Mouse (Mus musculus) erythroblast, embryonic 14.5 days (primary cell): Measurements from ENCODE around the gene Rcbtb1. TPM values are rescaled to one million over a fixed set of nuclear protein-coding genes. Genes with fewer than 3 reads are reported as not detected.

Experiments used
- H3K27me3 ChIP-seq: 2 replicates; pipeline ENCODE4 v1.6.1; 2012; ENCODE audit warnings: inconsistent platforms; ENCODE audit not compliant: control insufficient read depth
- H3K36me3 ChIP-seq: 2 replicates; pipeline ENCODE4 v1.6.1; 2012; ENCODE audit warnings: mild to moderate bottlenecking, inconsistent platforms; ENCODE audit not compliant: control insufficient read depth
- H3K4me1 ChIP-seq: 2 replicates; pipeline ENCODE4 v1.6.1; 2012; ENCODE audit warnings: inconsistent platforms; ENCODE audit not compliant: control insufficient read depth
- H3K4me3 ChIP-seq: replicated peaks from 2 replicates; pipeline ENCODE3; 2012; ENCODE audit warnings: moderate library complexity, mild to moderate bottlenecking, inconsistent platforms
- H3K9me3 ChIP-seq: 2 replicates; pipeline ENCODE4 v1.6.1; 2012; ENCODE audit warnings: low read length, inconsistent platforms, mixed read lengths; ENCODE audit not compliant: control insufficient read depth
- GATA1 ChIP-seq: IDR thresholded peaks from 2 replicates; pipeline ENCODE4 v1.6.1; 2012; ENCODE audit warnings: low read length, inconsistent platforms, mixed read lengths
- TAL1 ChIP-seq: IDR thresholded peaks from 3 replicates; pipeline ENCODE4 v1.6.1; 2012; ENCODE audit warnings: low read length, inconsistent platforms, mixed read lengths
- polyA plus RNA-seq: library from polyadenylated mRNA; stranded (reverse); fragments of >175 nt; gene quantifications from 2 replicates; pipeline ENCODE4 v1.2.3, GENCODE M21; 2012

The Rcbtb1 gene
- 0.28 and 0.67 TPM in 2 replicates for polyA plus RNA-seq

- peaks cover 26% of the 10 kb centered on the region for H3K4me1 ChIP-seq
- H3K9me3 ChIP-seq, result peaks cover 5% of the 10 kb centered on the region
- TF ChIP-seq TAL1 (no peak), GATA1 (no peak)
- peak within 1 kb of the TSS; percentile 78 for H3K4me3 ChIP-seq
- no peaks in the 10 kb centered on the region; the same call in 1 of the 2 replicates for H3K36me3 ChIP-seq
- H3K27me3 ChIP-seq, result no peaks in the 10 kb centered on the region
Measured at GRCm38 (mm10) chr14:59200711-59201603, at the start of gene Rcbtb1. Gene Rcbtb1 (plus strand): TSS chr14:59201209.

- H3K4me3 ChIP-seq, result no peak overlapping the region
- no peaks in the 10 kb centered on the region for H3K36me3 ChIP-seq
- H3K9me3 ChIP-seq, result no peaks in the 10 kb centered on the region
- H3K27me3 ChIP-seq, result no peaks in the 10 kb centered on the region
- no peak for TF ChIP-seq TAL1
- no peak for TF ChIP-seq GATA1
- no peaks in the 10 kb centered on the region for H3K4me1 ChIP-seq
Measured at GRCm38 (mm10) chr14:59155589-59155988, 45.4 kb upstream of the Rcbtb1 start.

GRCm38 (mm10) chr14:59157016-59157698 lies 43.9 kb upstream of the Rcbtb1 start:
- H3K27me3 ChIP-seq, result no peaks in the 10 kb centered on the region
- H3K4me3 ChIP-seq, result no peak overlapping the region
- no peaks in the 10 kb centered on the region for H3K9me3 ChIP-seq
- TF ChIP-seq GATA1 (no peak), TAL1 (no peak)
- no peaks in the 10 kb centered on the region for H3K4me1 ChIP-seq
- H3K36me3 ChIP-seq, result no peaks in the 10 kb centered on the region

GRCm38 (mm10) chr14:59178649-59179048 lies 22.4 kb upstream of the Rcbtb1 start, which contains the start of gene Gm5142:
Gene Gm5142 (minus strand): TSS chr14:59178749.
- Histone ChIP-seq H3K36me3 (no peaks in the 10 kb centered on the region), H3K9me3 (no peaks in the 10 kb centered on the region)
- TF ChIP-seq TAL1, result no peak
- no peak for TF ChIP-seq GATA1

GRCm38 (mm10) chr14:59182732-59183131 lies 18.3 kb upstream of the Rcbtb1 start:
- Histone ChIP-seq H3K4me3 (no peak overlapping the region), H3K4me1 (no peaks in the 10 kb centered on the region), H3K36me3 (no peaks in the 10 kb centered on the region), H3K9me3 (no peaks in the 10 kb centered on the region), H3K27me3 (no peaks in the 10 kb centered on the region)
- no peak for TF ChIP-seq TAL1
- no peak for TF ChIP-seq GATA1

More at GRCm38 (mm10) chr14:59178649-59179048, 22.4 kb upstream of the Rcbtb1 start, which contains the start of gene Gm5142:
- H3K4me1 ChIP-seq, result no peaks in the 10 kb centered on the region
- H3K4me3 ChIP-seq, result no peak within 1 kb of the TSS
- H3K27me3 ChIP-seq, result no peaks in the 10 kb centered on the region

- no peak overlapping the region for H3K4me3 ChIP-seq
Measured at GRCm38 (mm10) chr14:59185514-59185913, 15.5 kb upstream of the Rcbtb1 start.

GRCm38 (mm10) chr14:59186121-59186520 lies 14.9 kb upstream of the Rcbtb1 start:
- Histone ChIP-seq H3K27me3 (no peaks in the 10 kb centered on the region), H3K4me3 (no peak overlapping the region), H3K9me3 (no peaks in the 10 kb centered on the region), H3K36me3 (no peaks in the 10 kb centered on the region), H3K4me1 (no peaks in the 10 kb centered on the region)
- no peak for TF ChIP-seq GATA1
- no peak for TF ChIP-seq TAL1

More at GRCm38 (mm10) chr14:59185514-59185913, 15.5 kb upstream of the Rcbtb1 start:
- TF ChIP-seq TAL1, result no peak
- TF ChIP-seq GATA1, result no peak
- Histone ChIP-seq H3K27me3 (no peaks in the 10 kb centered on the region), H3K9me3 (no peaks in the 10 kb centered on the region), H3K4me1 (no peaks in the 10 kb centered on the region), H3K36me3 (no peaks in the 10 kb centered on the region)

- H3K27me3 ChIP-seq, result no peaks in the 10 kb centered on the region
- peaks cover under 1% of the 10 kb centered on the region for H3K9me3 ChIP-seq
- H3K36me3 ChIP-seq, result no peaks in the 10 kb centered on the region; the same call in 1 of the 2 replicates
- H3K4me1 ChIP-seq, result peaks cover 26% of the 10 kb centered on the region
- TF ChIP-seq GATA1, result no peak
- no peak for TF ChIP-seq TAL1
- H3K4me3 ChIP-seq, result peak overlapping the region; percentile 78
Measured at GRCm38 (mm10) chr14:59201604-59202215, 701 bp downstream of the Rcbtb1 start.
